Mouse (Mus musculus) ES-CJ7 (cell line): ENCODE measurements at regions not wholly inside any gene's neighbourhood (a gene's known extent, or its start where the extent isn't known, plus 50 kb on each side); places are given as distances from the start of the nearest gene placed in this dataset.

ENCODE experiments used
- DNase-seq: peaks from one replicate; pipeline ENCODE4 v3.0.0; 2011; ENCODE audit warnings: low read depth, low spot score

- no peak for DNase-seq
These were observed 124.5 kb upstream of the Sox2 start for GRCm38 (mm10) chr3:34525730-34526129.

DNA sequence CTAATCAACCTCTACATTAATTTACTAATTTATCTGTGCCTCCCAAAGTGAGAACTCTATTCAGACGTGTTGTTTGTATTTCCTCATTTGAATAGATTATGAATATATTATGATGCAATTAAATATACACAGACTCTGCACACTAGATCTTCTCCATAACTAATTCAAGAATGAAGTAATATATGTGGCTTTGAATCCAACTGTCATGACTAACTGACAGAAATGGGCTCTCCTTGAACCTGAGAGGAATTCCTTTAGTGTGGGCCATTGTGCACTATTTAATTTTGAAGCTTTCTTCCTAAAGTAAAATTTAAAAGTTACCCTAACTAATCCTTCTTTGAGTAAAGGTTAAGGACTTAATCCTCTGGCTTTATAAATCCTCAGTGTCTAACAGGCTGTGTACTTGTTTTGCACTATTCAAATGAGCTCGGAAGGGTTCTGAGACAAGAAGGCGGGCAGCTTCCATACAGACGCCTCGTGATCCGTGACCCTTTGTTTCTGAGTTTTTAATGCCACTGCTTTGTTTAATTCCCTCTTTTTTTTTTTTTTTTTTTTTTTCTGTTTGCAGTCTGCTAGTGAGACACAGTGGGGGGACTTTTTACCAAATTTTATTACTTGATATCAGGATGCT is 128.0 kb upstream of the Sox2 start:
- no peak for DNase-seq

DNA sequence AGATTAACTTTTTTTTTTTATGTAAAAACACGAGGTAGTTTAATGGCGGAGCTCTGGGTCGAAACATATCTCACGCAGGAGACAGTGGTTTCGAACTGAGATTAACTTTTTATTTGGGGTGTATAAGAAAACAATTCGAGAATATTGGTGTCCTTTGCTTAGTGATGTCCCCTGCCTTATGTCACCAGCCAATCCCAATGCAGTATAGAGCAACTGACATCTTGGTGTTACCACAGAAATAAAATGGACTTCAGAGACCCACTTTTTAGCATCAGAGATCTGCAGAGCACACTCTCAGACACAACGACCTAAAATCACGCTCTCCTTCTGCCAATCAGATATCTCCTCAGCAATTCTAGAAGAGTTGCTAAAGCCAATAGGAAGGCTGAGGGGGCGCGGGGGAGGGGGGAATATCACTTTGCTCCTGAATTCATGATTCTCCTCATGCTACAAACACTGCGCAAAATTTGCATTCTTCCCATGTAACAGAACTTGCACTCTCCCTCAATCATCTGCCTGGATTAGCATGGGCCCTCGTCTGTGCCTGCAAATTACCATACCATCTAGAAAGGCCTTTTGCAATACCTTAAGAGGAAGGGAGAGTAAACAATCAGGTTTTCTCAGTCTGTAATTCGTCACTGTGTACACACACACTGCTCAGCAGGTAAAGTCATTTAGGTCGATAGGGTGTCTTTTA is 128.7 kb upstream of the Sox2 start:
- no peak for DNase-seq

- DNase-seq: no peak
These were observed 137.6 kb upstream of the Sox2 start for GRCm38 (mm10) chr3:34512503-34513145.

GRCm38 (mm10) chr3:34510723-34511122 is 139.5 kb upstream of the Sox2 start:
- DNase-seq: no peak

GRCm38 (mm10) chr3:34509160-34509559 is 141.0 kb upstream of the Sox2 start:
- peak; percentile 12 for DNase-seq

DNA sequence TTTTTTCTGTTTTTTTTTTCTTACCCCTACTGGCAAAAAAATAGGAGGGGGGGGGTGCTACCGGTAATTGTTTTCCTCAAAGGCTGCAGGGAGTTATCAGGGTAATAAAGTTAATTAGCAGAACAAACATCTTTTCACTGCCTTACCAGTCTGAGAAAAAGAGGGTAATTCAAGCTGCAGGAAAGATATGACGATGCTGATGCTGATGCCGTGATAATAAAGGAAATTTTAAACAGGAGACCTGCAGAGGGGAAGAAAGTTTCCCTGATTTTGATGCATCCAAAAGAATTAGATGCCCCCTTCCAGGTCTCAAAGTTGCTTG is 145.7 kb upstream of the Sox2 start:
- no peak for DNase-seq

- DNase-seq: no peak
These were observed 146.2 kb upstream of the Sox2 start for GRCm38 (mm10) chr3:34503874-34504572.

GRCm38 (mm10) chr3:34496839-34497238 is 153.4 kb upstream of the Sox2 start:
- DNase-seq: no peak

DNA sequence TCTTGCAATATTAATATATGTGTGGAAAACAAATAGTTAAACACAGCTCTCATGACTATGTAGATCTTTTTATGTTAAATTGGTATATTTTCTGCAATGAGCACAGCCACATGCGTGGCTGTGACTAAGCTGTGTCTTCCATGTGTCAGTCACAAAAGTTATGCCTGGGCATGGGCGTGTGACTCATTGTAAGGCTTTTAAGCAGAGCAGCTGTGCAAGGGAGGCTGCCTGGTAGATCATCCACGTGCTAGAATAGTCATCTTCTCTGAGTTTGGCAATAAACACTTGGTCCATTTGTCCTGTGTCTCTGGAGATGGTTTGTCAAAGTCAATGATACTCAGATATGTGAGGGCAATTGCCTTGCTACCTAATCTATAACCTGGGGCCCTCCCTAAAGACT is 154.6 kb upstream of the Sox2 start:
- no peak for DNase-seq

DNA sequence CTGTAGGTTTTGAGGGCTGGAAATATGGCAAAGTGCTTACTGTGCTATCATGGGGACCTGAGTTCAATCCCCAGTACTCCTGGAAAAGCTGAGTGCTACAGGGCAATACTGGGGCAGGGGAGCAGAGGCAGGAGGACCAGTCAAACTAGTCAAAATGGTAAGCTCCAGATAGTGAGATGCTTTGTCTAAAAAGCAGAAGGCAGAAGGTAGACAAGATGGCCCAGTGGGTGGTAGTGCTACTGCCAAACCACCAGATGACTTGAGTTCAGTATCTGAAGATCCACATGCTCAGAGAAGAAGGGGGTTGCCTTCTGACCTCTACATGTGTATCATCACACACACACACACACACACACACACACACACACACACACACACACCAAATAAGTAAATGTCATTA is 156.3 kb upstream of the Sox2 start:
- no peak for DNase-seq

GRCm38 (mm10) chr3:34489008-34489407 is 161.2 kb upstream of the Sox2 start:
- DNase-seq: no peak

- no peak for DNase-seq
These were observed 163.7 kb upstream of the Sox2 start for GRCm38 (mm10) chr3:34486441-34487050.

DNA sequence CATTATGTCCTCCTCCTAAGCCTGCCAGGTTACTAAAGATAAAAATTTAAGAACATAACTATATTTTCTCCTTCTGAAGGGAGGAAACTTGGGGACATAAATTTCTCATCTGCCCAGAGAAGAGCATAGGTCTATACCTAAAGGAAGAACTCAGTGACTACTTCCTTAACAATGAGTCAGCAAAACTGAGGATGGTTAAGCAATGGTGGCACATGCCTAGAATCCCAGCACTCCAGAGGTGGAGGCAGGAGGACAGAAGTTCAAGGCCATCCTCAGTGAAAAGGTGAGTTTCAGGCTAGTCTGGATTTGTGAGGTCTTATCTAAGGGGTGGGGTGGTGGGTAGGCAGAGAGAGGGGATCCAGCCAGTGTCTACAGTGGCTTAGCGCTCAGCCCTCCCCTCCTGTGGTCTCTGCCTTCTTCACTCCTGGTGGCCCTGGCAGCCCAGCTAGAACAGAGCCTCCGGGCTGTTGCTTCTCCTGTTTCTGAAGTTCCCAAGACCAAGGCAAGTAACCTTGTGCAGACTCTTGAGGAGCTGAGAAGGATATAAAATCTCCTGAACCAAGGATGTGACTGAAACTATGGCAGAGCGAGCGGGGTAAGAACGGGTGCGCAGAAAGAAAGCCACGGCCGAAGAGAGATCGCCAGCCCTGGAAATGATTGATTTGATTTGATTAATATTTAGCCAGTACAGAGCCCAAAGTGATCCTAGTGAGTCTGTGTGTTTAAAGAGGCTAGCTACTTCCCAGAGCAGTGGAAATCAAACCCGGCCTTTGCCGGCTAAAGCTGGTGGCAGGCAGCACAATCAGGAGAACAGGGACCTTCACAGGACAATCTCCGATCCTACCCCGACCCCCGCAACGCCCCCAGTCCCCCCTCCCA is 164.6 kb upstream of the Sox2 start:
- DNase-seq: peak; percentile 32

DNA sequence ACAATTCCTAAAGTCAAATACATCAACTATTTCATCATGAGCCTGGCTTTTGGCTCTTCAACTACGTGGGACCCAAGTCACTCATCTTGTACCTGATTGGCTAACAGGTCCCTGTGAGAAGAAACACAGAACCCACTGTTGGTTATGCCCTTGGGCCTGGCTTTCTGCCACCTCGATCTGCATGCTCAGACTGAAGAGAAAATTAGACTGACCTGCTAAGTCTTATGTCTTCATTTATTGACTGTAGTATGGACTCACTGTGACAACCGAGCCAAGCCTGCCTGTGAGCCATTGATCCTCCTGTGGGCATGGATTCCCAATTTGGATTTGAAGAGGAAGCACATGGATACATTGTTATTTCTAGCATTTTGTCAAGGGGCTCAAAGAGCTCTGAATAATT is 166.3 kb upstream of the Sox2 start:
- no peak for DNase-seq

GRCm38 (mm10) chr3:34481821-34482713 is 168.1 kb upstream of the Sox2 start:
- peak; percentile 36 for DNase-seq

DNA sequence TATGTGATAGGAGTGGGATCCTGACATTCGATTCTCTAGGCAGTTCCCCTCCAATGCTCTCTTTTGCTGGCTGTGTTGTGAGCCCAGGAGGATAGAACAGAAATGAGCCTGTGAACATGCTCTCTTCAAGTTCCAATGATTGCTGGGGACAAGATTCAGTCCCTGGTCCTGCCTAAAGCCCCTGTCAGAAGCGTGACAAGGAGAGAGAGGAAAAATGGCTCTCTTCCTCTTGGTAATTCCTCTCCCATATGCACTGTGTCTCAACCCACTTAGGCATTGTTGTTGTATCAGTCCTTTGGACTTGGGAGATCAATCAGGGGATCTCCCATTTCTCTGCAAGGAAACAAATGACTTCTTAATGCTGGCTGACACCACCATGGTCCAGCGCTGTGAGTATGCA is 168.9 kb upstream of the Sox2 start:
- DNase-seq: no peak

DNA sequence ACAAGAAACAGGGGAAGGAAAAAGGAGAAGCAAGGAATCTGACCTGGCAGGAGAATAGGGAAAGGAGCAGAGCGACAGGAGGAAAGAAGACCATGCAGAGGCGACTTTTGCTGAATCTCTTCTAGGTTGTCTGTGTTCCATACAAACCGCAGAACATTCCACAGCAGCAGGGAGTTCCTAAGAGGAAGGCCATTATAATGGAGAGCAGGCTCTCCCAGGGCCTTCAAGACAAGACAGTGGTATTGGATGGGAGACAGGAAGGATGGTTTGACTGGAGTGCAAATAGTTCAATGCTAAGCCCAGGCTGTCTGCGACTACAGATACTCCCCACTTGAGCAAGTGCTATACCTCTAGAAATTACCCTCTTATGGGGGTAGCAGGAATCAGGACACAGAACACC is 176.1 kb upstream of the Sox2 start:
- DNase-seq: peak; percentile 60

- DNase-seq: no peak
These were observed 179.5 kb upstream of the Sox2 start for GRCm38 (mm10) chr3:34470721-34471120.

GRCm38 (mm10) chr3:34469946-34470345 is 180.3 kb upstream of the Sox2 start:
- DNase-seq: peak; percentile 70
